Mouse (Mus musculus) testis, adult 2 months (tissue): ENCODE measurements around the gene Tia1.

Experiments used
- CTCF ChIP-seq: fragments of 200-500 bp; IDR thresholded peaks from 2 replicates; pipeline ENCODE4 v1.5.1; 2012; ENCODE audit warnings: low read depth, mild to moderate bottlenecking, inconsistent platforms, low read length, moderate library complexity; ENCODE audit not compliant: control insufficient read depth, insufficient read depth, insufficient replicate concordance
- POLR2A ChIP-seq: fragments of 200-500 bp; IDR thresholded peaks from 2 replicates; pipeline ENCODE4 v1.6.1; 2012; ENCODE audit warnings: low read depth, mild to moderate bottlenecking, inconsistent platforms, low read length, moderate library complexity; ENCODE audit not compliant: control insufficient read depth

GRCm38 (mm10) chr6:86366853-86367249, 37.2 kb upstream of the Tia1 start:
- TF ChIP-seq CTCF: no peak
- no peak for TF ChIP-seq POLR2A
